Mouse (Mus musculus): ENCODE measurements around the gene Ap1s1.

DNA sequence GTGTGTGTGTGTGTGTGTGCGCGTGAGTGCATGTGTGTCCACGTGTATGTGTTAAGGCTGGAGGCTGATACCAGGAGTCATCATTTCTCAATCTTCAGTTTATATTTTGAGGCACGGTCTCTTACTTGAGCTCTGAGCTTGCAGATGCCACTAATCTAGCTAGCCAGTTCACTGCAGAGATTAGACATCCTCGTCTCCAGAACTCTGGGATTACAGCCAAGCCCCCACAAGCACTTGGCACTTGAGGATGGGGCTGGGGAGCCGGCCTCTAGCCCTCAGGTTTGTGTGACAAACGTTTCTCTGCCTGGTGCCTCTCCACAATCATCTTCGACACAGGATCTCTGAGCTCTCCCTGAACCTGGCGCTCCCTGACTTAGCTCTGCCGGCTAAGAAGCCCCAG lies 44.9 kb upstream of the Ap1s1 start:
- TF ChIP-seq POLR2A (IDR thresholded peaks at IDR 0.05; ENCODE audit: borderline replicate concordance, control insufficient read depth, low read depth, low read length) (no peak), CTCF (IDR thresholded peaks at IDR 0.05; ENCODE audit: control insufficient read depth, insufficient read depth, low read length) (no peak)
